Mouse (Mus musculus): ENCODE results near the gene Gm49387.

GRCm38 (mm10) chr14:31593036-31593435 lies 47.6 kb downstream of the Gm49387 start:
- no peak for TF ChIP-seq CTCF (IDR thresholded peaks at IDR 0.05; ENCODE audit: borderline replicate concordance, extremely low read depth, insufficient read depth, insufficient read length)
- no peak for TF ChIP-seq POLR2A (IDR thresholded peaks at IDR 0.05; ENCODE audit: borderline replicate concordance, extremely low read depth, insufficient read depth, insufficient read length, poor library complexity, severe bottlenecking)
